Mouse (Mus musculus) embryonic facial prominence, embryonic 15.5 days (tissue): Measurements from ENCODE around the gene Mob2. TPM values are rescaled to one million over a fixed set of nuclear protein-coding genes. Genes with fewer than 3 reads are reported as not detected.

Experiments
- ATAC-seq: fragments of 200-750 bp; cut with Nextera tagmentation; 2 replicates; pipeline ENCODE4 v1.8.0; 2017; ENCODE audit warnings: low read depth, moderate TSS enrichment; ENCODE audit not compliant: insufficient number of reproducible peaks, low FRiP score, low TSS enrichment
- H3K27ac ChIP-seq: fragments of 300-500 bp; sonication (generic); replicated peaks from 2 replicates; pipeline ENCODE4 v1.5.1; 2015; ENCODE audit warnings: mild to moderate bottlenecking, inconsistent platforms
- H3K27me3 ChIP-seq: fragments of 300-500 bp; sonication (generic); 2 replicates; pipeline ENCODE4 v1.6.1; 2015; ENCODE audit warnings: inconsistent platforms
- H3K36me3 ChIP-seq: fragments of 300-500 bp; sonication (generic); 2 replicates; pipeline ENCODE4 v1.6.1; 2015; ENCODE audit warnings: mild to moderate bottlenecking, inconsistent platforms
- H3K4me1 ChIP-seq: fragments of 300-500 bp; sonication (generic); 2 replicates; pipeline ENCODE4 v1.6.1; 2015; ENCODE audit warnings: inconsistent platforms
- H3K4me2 ChIP-seq: fragments of 300-500 bp; sonication (generic); replicated peaks from 2 replicates; pipeline ENCODE4 v1.6.1; 2015; ENCODE audit warnings: mild to moderate bottlenecking, inconsistent platforms
- H3K4me3 ChIP-seq: fragments of 300-500 bp; sonication (generic); replicated peaks from 2 replicates; pipeline ENCODE4 v1.5.1; 2015; ENCODE audit warnings: mild to moderate bottlenecking, inconsistent platforms
- H3K9ac ChIP-seq: fragments of 300-500 bp; sonication (generic); 2 replicates; pipeline ENCODE4 v1.6.1; 2015; ENCODE audit warnings: inconsistent platforms
- H3K9me3 ChIP-seq: fragments of 300-500 bp; sonication (generic); replicated peaks from 2 replicates; pipeline ENCODE4 v1.6.1; 2016; ENCODE audit warnings: inconsistent platforms
- WGBS: fragments of 180-500 bp; shearing (Covaris S2); methylation state at CpG from one replicate; pipeline ENCODE4 v1.1.7; 2015; 5-methylcytosine and 5-hydroxymethylcytosine counted together
- polyA plus RNA-seq: library from polyadenylated mRNA; unstranded; fragments of >200 nt; fragmentation: Nextera tagmentation; extraction: Ambion mirVana; gene quantifications from 2 replicates; pipeline ENCODE4 v1.2.1, GENCODE M21; 2015

The Mob2 gene
- polyA plus RNA-seq, 1 experiment from 2014 or later: 79.5 TPM

GRCm38 (mm10) chr7:142088886-142089285 lies 28.0 kb upstream of the Mob2 start:
- H3K4me1 ChIP-seq: peaks cover 34% of the 10 kb centered on the region
- no peak overlapping the region for H3K27ac ChIP-seq
- no peak overlapping the region for H3K4me3 ChIP-seq
- no peak overlapping the region for H3K4me2 ChIP-seq
- 6% methylated on average over 5 of the region's 5 CpGs for WGBS
- H3K27me3 ChIP-seq: peaks cover 90% of the 10 kb centered on the region
- no peaks in the 10 kb centered on the region for H3K9me3 ChIP-seq
- no peak overlapping the region for H3K9ac ChIP-seq
- ATAC-seq: no peak
- peaks cover 4% of the 10 kb centered on the region; the same call in 1 of the 2 replicates for H3K36me3 ChIP-seq

GRCm38 (mm10) chr7:142087069-142087652 lies 26.3 kb upstream of the Mob2 start:
- peaks cover 4% of the 10 kb centered on the region; the same call in 1 of the 2 replicates for H3K36me3 ChIP-seq
- H3K27me3 ChIP-seq: peaks cover 93% of the 10 kb centered on the region
- H3K9ac ChIP-seq: no peak overlapping the region
- no peak overlapping the region for H3K4me3 ChIP-seq
- no peak for ATAC-seq
- H3K4me1 ChIP-seq: peaks cover 43% of the 10 kb centered on the region
- no peak overlapping the region for H3K27ac ChIP-seq
- 54% methylated on average over 1 of the region's 1 CpGs for WGBS
- H3K4me2 ChIP-seq: no peak overlapping the region
- H3K9me3 ChIP-seq: no peaks in the 10 kb centered on the region

- no peak for ATAC-seq
- Histone ChIP-seq H3K9me3 (no peaks in the 10 kb centered on the region), H3K27me3 (peaks cover 94% of the 10 kb centered on the region), H3K4me2 (no peak overlapping the region), H3K9ac (no peak overlapping the region), H3K4me3 (no peak overlapping the region), H3K36me3 (peaks cover 4% of the 10 kb centered on the region; the same call in 1 of the 2 replicates), H3K27ac (no peak overlapping the region), H3K4me1 (peaks cover 47% of the 10 kb centered on the region)
- 77% methylated on average over 4 of the region's 4 CpGs for WGBS
Observed at GRCm38 (mm10) chr7:142086159-142086905, 25.5 kb upstream of the Mob2 start.

GRCm38 (mm10) chr7:142084820-142085219 lies 24.0 kb upstream of the Mob2 start:
- WGBS: 37% methylated on average over 3 of the region's 3 CpGs

GRCm38 (mm10) chr7:142084395-142084794 lies 23.5 kb upstream of the Mob2 start:
- Histone ChIP-seq H3K4me1 (peaks cover 42% of the 10 kb centered on the region), H3K4me2 (no peak overlapping the region), H3K9ac (no peak overlapping the region), H3K36me3 (peaks cover 4% of the 10 kb centered on the region; the same call in 1 of the 2 replicates), H3K27ac (no peak overlapping the region; the same call in 1 of the 2 replicates), H3K9me3 (no peaks in the 10 kb centered on the region), H3K27me3 (peaks cover 93% of the 10 kb centered on the region), H3K4me3 (no peak overlapping the region)
- peak; percentile 8; the same call in 1 of the 2 replicates for ATAC-seq
- 16% methylated on average over 5 of the region's 5 CpGs for WGBS

More at GRCm38 (mm10) chr7:142084820-142085219, 24.0 kb upstream of the Mob2 start:
- ATAC-seq: peak; percentile 8; the same call in 1 of the 2 replicates
- H3K9ac ChIP-seq: no peak overlapping the region
- H3K9me3 ChIP-seq: no peaks in the 10 kb centered on the region
- peaks cover 93% of the 10 kb centered on the region for H3K27me3 ChIP-seq
- no peak overlapping the region for H3K4me3 ChIP-seq
- peaks cover 4% of the 10 kb centered on the region; the same call in 1 of the 2 replicates for H3K36me3 ChIP-seq
- H3K27ac ChIP-seq: 0 out of 2 replicates have a peak overlapping the region, but pooled peaks have one; percentile 1
- H3K4me2 ChIP-seq: no peak overlapping the region
- H3K4me1 ChIP-seq: peaks cover 46% of the 10 kb centered on the region

- ATAC-seq: no peak; the same call in 1 of the 2 replicates
- Histone ChIP-seq H3K27ac (no peak overlapping the region; the same call in 1 of the 2 replicates), H3K4me3 (no peak overlapping the region), H3K9me3 (no peaks in the 10 kb centered on the region), H3K4me1 (peaks cover 35% of the 10 kb centered on the region), H3K4me2 (no peak overlapping the region), H3K27me3 (peaks cover 93% of the 10 kb centered on the region), H3K9ac (no peak overlapping the region), H3K36me3 (peaks cover 4% of the 10 kb centered on the region; the same call in 1 of the 2 replicates)
- WGBS: 28% methylated on average over 12 of the region's 12 CpGs
Observed at GRCm38 (mm10) chr7:142083588-142084317, 22.9 kb upstream of the Mob2 start.

- WGBS: 20% methylated on average over 16 of the region's 16 CpGs
- ATAC-seq: no peak
- Histone ChIP-seq H3K4me3 (peak overlapping the region; percentile 25), H3K9me3 (no peaks in the 10 kb centered on the region), H3K27ac (no peak overlapping the region), H3K27me3 (peaks cover 91% of the 10 kb centered on the region), H3K36me3 (peaks cover 4% of the 10 kb centered on the region; the same call in 1 of the 2 replicates), H3K9ac (0 out of 2 replicates have a peak overlapping the region, but pooled peaks have one; percentile 15), H3K4me1 (peaks cover 30% of the 10 kb centered on the region), H3K4me2 (peak overlapping the region; percentile 38; the same call in 1 of the 2 replicates)
Observed at GRCm38 (mm10) chr7:142082607-142083006, 21.7 kb upstream of the Mob2 start.

- WGBS: 11% methylated on average over 37 of the region's 38 CpGs
- H3K27me3 ChIP-seq: peaks cover 88% of the 10 kb centered on the region
Observed at GRCm38 (mm10) chr7:142082179-142082578, 21.3 kb upstream of the Mob2 start.

GRCm38 (mm10) chr7:142081736-142082135 lies 20.9 kb upstream of the Mob2 start:
- Histone ChIP-seq H3K27ac (no peak overlapping the region), H3K4me2 (peak overlapping the region; percentile 38), H3K36me3 (0 out of 2 replicates have a peak, but pooled peaks cover under 1% of the 10 kb centered on the region), H3K9me3 (no peaks in the 10 kb centered on the region), H3K9ac (no peak overlapping the region), H3K4me1 (peaks cover 30% of the 10 kb centered on the region), H3K4me3 (peak overlapping the region; percentile 25), H3K27me3 (peaks cover 84% of the 10 kb centered on the region)
- no peak for ATAC-seq
- 28% methylated on average over 17 of the region's 17 CpGs for WGBS

More at GRCm38 (mm10) chr7:142082179-142082578, 21.3 kb upstream of the Mob2 start:
- Histone ChIP-seq H3K36me3 (peaks cover 4% of the 10 kb centered on the region; the same call in 1 of the 2 replicates), H3K9me3 (no peaks in the 10 kb centered on the region), H3K27ac (no peak overlapping the region), H3K4me2 (peak overlapping the region; percentile 38), H3K4me1 (peaks cover 30% of the 10 kb centered on the region), H3K9ac (peak overlapping the region; percentile 15; the same call in 1 of the 2 replicates), H3K4me3 (peak overlapping the region; percentile 25)
- no peak for ATAC-seq

- no peak for ATAC-seq
- Histone ChIP-seq H3K4me3 (no peak overlapping the region), H3K27ac (no peak overlapping the region), H3K36me3 (no peaks in the 10 kb centered on the region), H3K27me3 (peaks cover 79% of the 10 kb centered on the region), H3K9me3 (no peaks in the 10 kb centered on the region), H3K9ac (no peak overlapping the region), H3K4me1 (peaks cover 30% of the 10 kb centered on the region), H3K4me2 (no peak overlapping the region)
- WGBS: 59% methylated on average over 2 of the region's 2 CpGs
Observed at GRCm38 (mm10) chr7:142080876-142081275, 20.0 kb upstream of the Mob2 start.

- Histone ChIP-seq H3K4me3 (no peak overlapping the region), H3K4me2 (no peak overlapping the region), H3K9ac (no peak overlapping the region), H3K36me3 (no peaks in the 10 kb centered on the region), H3K4me1 (peaks cover 23% of the 10 kb centered on the region), H3K9me3 (no peaks in the 10 kb centered on the region), H3K27ac (no peak overlapping the region), H3K27me3 (peaks cover 70% of the 10 kb centered on the region)
- no peak for ATAC-seq
- WGBS: 52% methylated on average over 5 of the region's 5 CpGs
Observed at GRCm38 (mm10) chr7:142079365-142079764, 18.5 kb upstream of the Mob2 start.
